In genomic region chr12:111758381-111759175, GRCm38 (mm10) we compare ENCODE assay signal across 8 mouse cellular contexts. TPM values are rescaled to one million over a fixed set of nuclear protein-coding genes. Genes with fewer than 3 reads are reported as not detected.
A peak's percentile ranks its signal among the peaks of the same experiment; 100 is the strongest.
DNase-seq lines count a peak whose midpoint lies in the region; ATAC-seq and TF ChIP-seq lines count a peak whose summit lies in the region.

Gene Klc1 (plus strand): TSS chr12:111758849.

- no peak for TF ChIP-seq CTCF in ES-Bruce4 (IDR thresholded peaks at IDR 0.05; ENCODE audit: low read depth, low read length)
- TF ChIP-seq CTCF in layer of hippocampus, adult 2 months (conservative IDR thresholded peaks at IDR 0.05) = no peak
- no peak for TF ChIP-seq CTCF in lung, embryonic 14.5 days (IDR thresholded peaks at IDR 0.05; ENCODE audit: low read depth)
- TF ChIP-seq CTCF in olfactory bulb, adult 2 months (IDR thresholded peaks at IDR 0.05; ENCODE audit: insufficient read depth, low read depth, low read length) = no peak
- no peak for TF ChIP-seq CTCF in thymus, adult 2 months (IDR thresholded peaks at IDR 0.05; ENCODE audit: borderline replicate concordance, control insufficient read depth, extremely low read depth, insufficient read depth, low read length, poor library complexity)

- peak; percentile 58 for TF ChIP-seq POLR2A in ES-Bruce4 (IDR thresholded peaks at IDR 0.05; ENCODE audit: insufficient read depth, low read length)
- TF ChIP-seq POLR2A in olfactory bulb, adult 2 months (IDR thresholded peaks at IDR 0.05; ENCODE audit: insufficient read depth, low read depth, low read length) = peak; percentile 89
- peak; percentile 73 for TF ChIP-seq POLR2A in thymus, adult 2 months (IDR thresholded peaks at IDR 0.05; ENCODE audit: control insufficient read depth, extremely low read depth, insufficient read depth, low read length, poor library complexity)

- under 1% methylated on average over 66 of the region's 85 CpGs for WGBS in forebrain, embryonic 16.5 days
- WGBS in lung, embryonic 14.5 days = under 1% methylated on average over 70 of the region's 85 CpGs
- under 1% methylated on average over 80 of the region's 85 CpGs for WGBS in olfactory bulb, adult 2 months
- under 1% methylated on average over 85 of the region's 85 CpGs for WGBS in thymus, adult 2 months

- no peaks in the 10 kb centered on the region for H3K36me3 ChIP-seq in ES-Bruce4 (ENCODE audit: control insufficient read depth, insufficient read depth, low read length, poor library complexity, severe bottlenecking)
- H3K36me3 ChIP-seq in forebrain, embryonic 16.5 days (ENCODE audit: control insufficient read depth, insufficient read depth) = no peaks in the 10 kb centered on the region
- peaks cover 11% of the 10 kb centered on the region; the same call in 1 of the 2 replicates for H3K36me3 ChIP-seq in lung, embryonic 14.5 days (ENCODE audit: insufficient read depth)
- no peaks in the 10 kb centered on the region for H3K36me3 ChIP-seq in thymus, adult 2 months (ENCODE audit: control insufficient read depth, insufficient read depth, low read length)

- intact Hi-C loops in heart, postnatal 25 days (cut with DNase I) = loop anchor here (5.0 kb wide), 1 partner anchor 54 kb away; the partner anchor contains the start of genes Xrcc3 and Zfyve21

- peaks cover 5% of the 10 kb centered on the region for H3K4me1 ChIP-seq in ES-Bruce4 (ENCODE audit: control insufficient read depth, insufficient read depth, low read length)
- H3K4me1 ChIP-seq in forebrain, embryonic 16.5 days (replicated peaks; ENCODE audit: control insufficient read depth, insufficient read depth, low read length) = peaks cover 24% of the 10 kb centered on the region
- H3K4me1 ChIP-seq in lung, embryonic 14.5 days (ENCODE audit: insufficient read depth) = peaks cover 18% of the 10 kb centered on the region
- H3K4me1 ChIP-seq in olfactory bulb, adult 2 months (ENCODE audit: control insufficient read depth, insufficient read depth, low read length) = peaks cover 30% of the 10 kb centered on the region
- peaks cover 16% of the 10 kb centered on the region for H3K4me1 ChIP-seq in thymus, adult 2 months (replicated peaks; ENCODE audit: control insufficient read depth, insufficient read depth, low read length)

- peak within 1 kb of the TSS; percentile 96 for H3K4me2 ChIP-seq in forebrain, embryonic 16.5 days (ENCODE audit: low read length)
- peak within 1 kb of the TSS; percentile 99 for H3K4me2 ChIP-seq in lung, embryonic 14.5 days

- no peak within 1 kb of the TSS for H3K27ac ChIP-seq in ES-Bruce4 (ENCODE audit: insufficient read depth, low read length)
- H3K27ac ChIP-seq in forebrain, embryonic 16.5 days (ENCODE audit: low read length) = peak within 1 kb of the TSS; percentile 93
- peak within 1 kb of the TSS; percentile 100 for H3K27ac ChIP-seq in layer of hippocampus, adult 2 months
- H3K27ac ChIP-seq in lung, embryonic 14.5 days (ENCODE audit: low read depth) = peak within 1 kb of the TSS; percentile 87
- peak within 1 kb of the TSS; percentile 98 for H3K27ac ChIP-seq in olfactory bulb, adult 2 months (ENCODE audit: insufficient read depth, low read depth, low read length)
- peak within 1 kb of the TSS; percentile 22; the same call in 1 of the 2 replicates for H3K27ac ChIP-seq in thymus, adult 2 months (ENCODE audit: control insufficient read depth, insufficient read depth, low read length)

- peak within 1 kb of the TSS; percentile 72 for H3K9ac ChIP-seq in ES-Bruce4 (ENCODE audit: low read depth, poor library complexity, severe bottlenecking)
- peak within 1 kb of the TSS; percentile 98 for H3K9ac ChIP-seq in forebrain, embryonic 16.5 days (replicated peaks; ENCODE audit: low read depth, low read length)
- peak within 1 kb of the TSS; percentile 92 for H3K9ac ChIP-seq in lung, embryonic 14.5 days

- ATAC-seq in forebrain, embryonic 16.5 days = peak; percentile 85
- ATAC-seq in lung, embryonic 14.5 days (ENCODE audit: insufficient read depth) = peak; percentile 73

- H3K27me3 ChIP-seq in ES-Bruce4 (ENCODE audit: control insufficient read depth, insufficient read depth, low read length, poor library complexity, severe bottlenecking) = no peaks in the 10 kb centered on the region
- H3K27me3 ChIP-seq in forebrain, embryonic 16.5 days (replicated peaks; ENCODE audit: control insufficient read depth, insufficient read depth, low read length) = no peaks in the 10 kb centered on the region
- H3K27me3 ChIP-seq in lung, embryonic 14.5 days (ENCODE audit: insufficient read depth, low read length) = no peaks in the 10 kb centered on the region
- H3K27me3 ChIP-seq in thymus, adult 2 months (ENCODE audit: control insufficient read depth, insufficient read depth, low read length) = no peaks in the 10 kb centered on the region

- DNase-seq in cerebellum, adult 11-12 months = peak; percentile 83
- peak; percentile 63 for DNase-seq in heart, postnatal 25 days (ENCODE audit: low spot score)
- DNase-seq in layer of hippocampus, adult 2 months (ENCODE audit: low spot score in 2 of 2) = peak; percentile 61 to 82
- DNase-seq in lung, embryonic 14.5 days = peak; percentile 87
- DNase-seq in thymus, adult 2 months = peak; percentile 83

- no peaks in the 10 kb centered on the region for H3K9me3 ChIP-seq in ES-Bruce4 (replicated peaks; ENCODE audit: control insufficient read depth, insufficient read depth, low read length, poor library complexity, severe bottlenecking)
- H3K9me3 ChIP-seq in forebrain, embryonic 16.5 days (ENCODE audit: control insufficient read depth, low read length) = no peaks in the 10 kb centered on the region
- H3K9me3 ChIP-seq in lung, embryonic 14.5 days (ENCODE audit: low read depth, low read length) = no peaks in the 10 kb centered on the region

- no peak for TF ChIP-seq EP300 in ES-Bruce4 (IDR thresholded peaks at IDR 0.05; ENCODE audit: insufficient read depth, low read depth, low read length)

- H3K4me3 ChIP-seq in ES-Bruce4 (ENCODE audit: low read depth, low read length) = peak within 1 kb of the TSS; percentile 93
- H3K4me3 ChIP-seq in forebrain, embryonic 16.5 days (replicated peaks; ENCODE audit: low read length) = peak within 1 kb of the TSS; percentile 92
- peak within 1 kb of the TSS; percentile 72 for H3K4me3 ChIP-seq in layer of hippocampus, adult 2 months
- peak within 1 kb of the TSS; percentile 93 for H3K4me3 ChIP-seq in lung, embryonic 14.5 days (ENCODE audit: low read depth, low read length)
- H3K4me3 ChIP-seq in olfactory bulb, adult 2 months (ENCODE audit: insufficient read depth, low read depth, low read length) = peak within 1 kb of the TSS; percentile 88
- peak within 1 kb of the TSS; percentile 93 for H3K4me3 ChIP-seq in thymus, adult 2 months (ENCODE audit: control insufficient read depth, insufficient read depth, low read length)

RNA-seq across cellular contexts. Expression of gene Klc1, which starts in this region (rescaled TPM):
- 92.2 and 92.5 TPM in 2 replicates for polyA plus RNA-seq in ES-Bruce4 (2011; ENCODE audit: insufficient read depth, insufficient read length, low read depth, missing spikeins)
- polyA plus RNA-seq in forebrain, embryonic 16.5 days (2015; fragmentation: Nextera tagmentation; extraction: Ambion mirVana) = 460 and 493 TPM in 2 replicates
- 10 to 100 TPM; 94.5 to 95.3 TPM for total RNA-seq in heart, postnatal 25 days (2021)
- 100 to 1,000 TPM; 654 to 684 TPM for total RNA-seq in layer of hippocampus, adult 2 months (2021)
- polyA plus RNA-seq in lung, embryonic 14.5 days (2014; fragmentation: Nextera tagmentation; extraction: Ambion mirVana) = 90.5 and 96.7 TPM in 2 replicates
- 135 and 1,741 TPM in 2 replicates for polyA plus RNA-seq in olfactory bulb, adult 2 months (2012; ENCODE audit: insufficient read depth, insufficient read length, low replicate concordance, missing spikeins)
- polyA plus RNA-seq in thymus, adult 2 months (2012; rRNA removed) = 79.5 and 85.0 TPM in 2 replicates

Comparison
In these comparisons a context has a peak if more than half of its experiments do, and no peak if none do; other contexts are left out.
1. RNA of gene Klc1 (total RNA-seq): 654 to 684 TPM in layer of hippocampus, adult 2 months; 94.5 to 95.3 TPM in heart, postnatal 25 days; every median in the first group is over 4 times any median in the second.
2. Peak in every context shown above with its lines, with median percentiles within 50 percentile points of each other: H3K4me3 ChIP-seq, H3K9ac ChIP-seq, POLR2A ChIP-seq and DNase-seq.